Mouse (Mus musculus): ENCODE data around the gene Kl. TPM values are rescaled to one million over a fixed set of nuclear protein-coding genes. Genes with fewer than 3 reads are reported as not detected.

Kl gene
- polyA plus RNA-seq, 1 experiment = 0.35 TPM

- no peak for DNase-seq (ENCODE audit: low read depth)
Observed at GRCm38 (mm10) chr5:150962756-150963155, 10.3 kb downstream of the Kl start.

GRCm38 (mm10) chr5:150967925-150968324 lies 15.5 kb downstream of the Kl start:
- no peak for DNase-seq (ENCODE audit: low read depth)

GRCm38 (mm10) chr5:150970551-150970950 lies 18.1 kb downstream of the Kl start:
- DNase-seq (ENCODE audit: low read depth) = no peak

GRCm38 (mm10) chr5:150971126-150971525 lies 18.7 kb downstream of the Kl start:
- DNase-seq (ENCODE audit: low read depth) = no peak

GRCm38 (mm10) chr5:150974226-150974625 lies 21.8 kb downstream of the Kl start:
- DNase-seq (ENCODE audit: low read depth) = no peak

GRCm38 (mm10) chr5:150977383-150977958 lies 25.1 kb downstream of the Kl start:
- no peak for DNase-seq (ENCODE audit: low read depth)

- no peak for DNase-seq (ENCODE audit: low read depth)
Observed at GRCm38 (mm10) chr5:150979341-150980136, 27.1 kb downstream of the Kl start.

- no peak for DNase-seq (ENCODE audit: low read depth)
Observed at GRCm38 (mm10) chr5:150982082-150982481, 29.7 kb downstream of the Kl start.

GRCm38 (mm10) chr5:150994096-150994495 lies 41.7 kb downstream of the Kl start:
- DNase-seq (ENCODE audit: low read depth) = no peak

GRCm38 (mm10) chr5:150996586-150996985 lies 44.2 kb downstream of the Kl start:
- DNase-seq (ENCODE audit: low read depth) = peak; percentile 61

GRCm38 (mm10) chr5:151001111-151001510 lies 48.7 kb downstream of the Kl start:
- DNase-seq (ENCODE audit: low read depth) = no peak

- no peak for DNase-seq (ENCODE audit: low read depth)
Observed at GRCm38 (mm10) chr5:151002051-151002450, 49.6 kb downstream of the Kl start.

GRCm38 (mm10) chr5:151004216-151004755 lies 51.9 kb downstream of the Kl start:
- no peak for DNase-seq (ENCODE audit: low read depth)

- DNase-seq (ENCODE audit: low read depth) = no peak
Observed at GRCm38 (mm10) chr5:151018450-151018849, 66.0 kb downstream of the Kl start.

- no peak for DNase-seq (ENCODE audit: low read depth)
Observed at GRCm38 (mm10) chr5:151018959-151019358, 66.6 kb downstream of the Kl start.

GRCm38 (mm10) chr5:151020031-151020820 lies 67.8 kb downstream of the Kl start:
- no peak for DNase-seq (ENCODE audit: low read depth)

- DNase-seq (ENCODE audit: low read depth) = no peak
Observed at GRCm38 (mm10) chr5:151020831-151021230, 68.4 kb downstream of the Kl start.

GRCm38 (mm10) chr5:151022026-151022425 lies 69.6 kb downstream of the Kl start:
- DNase-seq (ENCODE audit: low read depth) = no peak

- DNase-seq (ENCODE audit: low read depth) = no peak
Observed at GRCm38 (mm10) chr5:151022939-151023338, 70.5 kb downstream of the Kl start.

- no peak for DNase-seq (ENCODE audit: low read depth)
Observed at GRCm38 (mm10) chr5:151023461-151023860, 71.1 kb downstream of the Kl start.

GRCm38 (mm10) chr5:151024483-151024882 lies 72.1 kb downstream of the Kl start:
- no peak for DNase-seq (ENCODE audit: low read depth)

GRCm38 (mm10) chr5:151026069-151026468 lies 73.7 kb downstream of the Kl start:
- no peak for DNase-seq (ENCODE audit: low read depth)
